Mouse (Mus musculus) liver, adult 2 months (tissue): Measurements from ENCODE around the gene Chst8. TPM values are rescaled to one million over a fixed set of nuclear protein-coding genes. Genes with fewer than 3 reads are reported as not detected.
A peak's percentile ranks its signal among the peaks of the same experiment; 100 is the strongest.

Experiments
- DNase-seq: peaks from one replicate; pipeline ENCODE4 v3.0.0-alpha.2; 2011; ENCODE audit warnings: low read depth, low spot score; ENCODE audit errors: extremely low read depth
- H3K27ac ChIP-seq: fragments of 200-500 bp; replicated peaks from 2 replicates; pipeline ENCODE4 v1.5.1; 2012; ENCODE audit warnings: low read depth, mild to moderate bottlenecking, control low read depth, inconsistent platforms, low read length; ENCODE audit not compliant: insufficient read depth
- H3K27me3 ChIP-seq: fragments of 200-500 bp; 2 replicates; pipeline ENCODE4 v1.6.1; 2012; ENCODE audit warnings: mild to moderate bottlenecking, moderate library complexity, low read length, inconsistent platforms; ENCODE audit not compliant: control insufficient read depth, insufficient read depth
- H3K36me3 ChIP-seq: fragments of 200-500 bp; 2 replicates; pipeline ENCODE4 v1.6.1; 2012; ENCODE audit warnings: low read length, inconsistent platforms; ENCODE audit not compliant: control insufficient read depth, insufficient read depth
- H3K4me1 ChIP-seq: fragments of 200-500 bp; 2 replicates; pipeline ENCODE4 v1.6.1; 2011; ENCODE audit warnings: low read length; ENCODE audit not compliant: control insufficient read depth, insufficient read depth
- H3K4me3 ChIP-seq: fragments of 200-500 bp; 2 replicates; pipeline ENCODE4 v1.5.1; 2011; ENCODE audit warnings: low read depth, mild to moderate bottlenecking, control low read depth, low read length, moderate library complexity; ENCODE audit not compliant: insufficient read depth
- H3K79me2 ChIP-seq: fragments of 200-500 bp; 2 replicates; pipeline ENCODE4 v1.6.1; 2012; ENCODE audit warnings: inconsistent platforms, mild to moderate bottlenecking, low read length, moderate library complexity; ENCODE audit not compliant: control insufficient read depth, insufficient read depth
- H3K9ac ChIP-seq: fragments of 200-500 bp; 2 replicates; pipeline ENCODE4 v1.6.1; 2012; ENCODE audit warnings: low read depth, mild to moderate bottlenecking, control low read depth, inconsistent platforms, low read length
- CTCF ChIP-seq: fragments of 200-500 bp; IDR thresholded peaks from 2 replicates; pipeline ENCODE4 v1.5.1; 2011; ENCODE audit warnings: low read depth, low read length, control low read depth
- POLR2A ChIP-seq: fragments of 200-500 bp; IDR thresholded peaks from 2 replicates; pipeline ENCODE4 v1.6.1; 2011; ENCODE audit warnings: low read length, control low read depth; ENCODE audit not compliant: insufficient read depth; ENCODE audit errors: extremely low read depth
- WGBS: fragments of 180-500 bp; shearing (Covaris S2); methylation state at CpG from one replicate; pipeline ENCODE4 v1.1.7; 2018; 5-methylcytosine and 5-hydroxymethylcytosine counted together
- polyA plus RNA-seq: library from polyadenylated mRNA; depleted of rRNA; stranded (reverse); fragments of >200 nt; gene quantifications from 2 replicates; pipeline ENCODE4 v1.2.3, GENCODE M21; 2012; rRNA removed
- total RNA-seq: library from RNA; depleted of rRNA; stranded (reverse); fragments of >200 nt; gene quantifications from 2 replicates; pipeline ENCODE4 v1.2.3, GENCODE M21; 2014; rRNA removed

Chst8 gene
- total RNA-seq (0.07 and 0.28 TPM in 2 replicates), polyA plus RNA-seq (0.09 and 0.35 TPM in 2 replicates)

GRCm38 (mm10) chr7:34812531-34813111 lies at the start of gene Chst8:
Gene Chst8, minus strand, starts transcription at chr7:34812711.
- H3K4me3 ChIP-seq = peak within 1 kb of the TSS; percentile 61
- whole genome bisulfite sequencing = 2% methylated on average over 65 of the region's 65 CpGs
- peak within 1 kb of the TSS; percentile 37; the same call in 1 of the 2 replicates for H3K9ac ChIP-seq
- peaks cover 2% of the 10 kb centered on the region; the same call in 1 of the 2 replicates for H3K27me3 ChIP-seq
- H3K27ac ChIP-seq = no peak within 1 kb of the TSS
- no peaks in the 10 kb centered on the region; the same call in 1 of the 2 replicates for H3K4me1 ChIP-seq
- no peaks in the 10 kb centered on the region for H3K79me2 ChIP-seq
- TF ChIP-seq POLR2A (peak; percentile 57; the same call in 1 of the 2 replicates), CTCF (no peak)
- H3K36me3 ChIP-seq = no peaks in the 10 kb centered on the region
- DNase-seq = peak; percentile 16

- no peaks in the 10 kb centered on the region for H3K4me1 ChIP-seq
- H3K9ac ChIP-seq = no peak overlapping the region
- no peak overlapping the region for H3K27ac ChIP-seq
- H3K27me3 ChIP-seq = no peaks in the 10 kb centered on the region
- no peaks in the 10 kb centered on the region; the same call in 1 of the 2 replicates for H3K79me2 ChIP-seq
- H3K4me3 ChIP-seq = no peak overlapping the region
- TF ChIP-seq POLR2A (no peak), CTCF (no peak)
- DNase-seq = no peak
- H3K36me3 ChIP-seq = no peaks in the 10 kb centered on the region
- 60% methylated on average over 2 of the region's 2 CpGs for WGBS
These were observed 45.8 kb upstream of the Chst8 start for GRCm38 (mm10) chr7:34858291-34858690.

GRCm38 (mm10) chr7:34854781-34855352 lies 42.4 kb upstream of the Chst8 start:
- WGBS = 68% methylated on average over 6 of the region's 6 CpGs
- Histone ChIP-seq H3K27ac (no peak overlapping the region), H3K36me3 (no peaks in the 10 kb centered on the region), H3K79me2 (no peaks in the 10 kb centered on the region; the same call in 1 of the 2 replicates), H3K4me3 (no peak overlapping the region), H3K9ac (no peak overlapping the region), H3K27me3 (no peaks in the 10 kb centered on the region), H3K4me1 (no peaks in the 10 kb centered on the region)
- TF ChIP-seq CTCF (no peak), POLR2A (no peak)
- DNase-seq = no peak

GRCm38 (mm10) chr7:34853393-34853792 lies 40.9 kb upstream of the Chst8 start:
- Histone ChIP-seq H3K4me1 (no peaks in the 10 kb centered on the region), H3K27ac (no peak overlapping the region), H3K36me3 (no peaks in the 10 kb centered on the region), H3K9ac (no peak overlapping the region), H3K27me3 (no peaks in the 10 kb centered on the region), H3K4me3 (no peak overlapping the region), H3K79me2 (no peaks in the 10 kb centered on the region)
- DNase-seq = no peak
- no peak for TF ChIP-seq CTCF
- no peak for TF ChIP-seq POLR2A
- WGBS = 90% methylated on average over 3 of the region's 3 CpGs

- Histone ChIP-seq H3K4me1 (no peaks in the 10 kb centered on the region), H3K27ac (no peak overlapping the region), H3K36me3 (no peaks in the 10 kb centered on the region), H3K4me3 (no peak overlapping the region), H3K79me2 (no peaks in the 10 kb centered on the region), H3K9ac (no peak overlapping the region), H3K27me3 (no peaks in the 10 kb centered on the region)
- TF ChIP-seq CTCF = peak; percentile 66
- no peak for TF ChIP-seq POLR2A
- 51% methylated on average over 10 of the region's 10 CpGs for WGBS
- DNase-seq = peak; percentile 12
These were observed 37.1 kb upstream of the Chst8 start for GRCm38 (mm10) chr7:34849660-34850059.

GRCm38 (mm10) chr7:34848811-34849210 lies 36.3 kb upstream of the Chst8 start:
- Histone ChIP-seq H3K4me3 (no peak overlapping the region), H3K36me3 (no peaks in the 10 kb centered on the region), H3K27ac (no peak overlapping the region), H3K79me2 (no peaks in the 10 kb centered on the region), H3K4me1 (no peaks in the 10 kb centered on the region), H3K27me3 (no peaks in the 10 kb centered on the region), H3K9ac (no peak overlapping the region)
- WGBS = 97% methylated on average over 4 of the region's 4 CpGs
- no peak for DNase-seq
- TF ChIP-seq POLR2A (no peak), CTCF (0 out of 2 replicates have a peak, but pooled peaks have one; percentile 8)
